Mouse (Mus musculus): ENCODE data around the gene Caln1. TPM values are rescaled to one million over a fixed set of nuclear protein-coding genes. Genes with fewer than 3 reads are reported as not detected.
A peak's percentile ranks its signal among the peaks of the same experiment; 100 is the strongest.

The Caln1 gene
- total RNA-seq (2014; fragmentation: Nextera tagmentation) (not detected in 2 replicates), total RNA-seq (2017) (not detected in 2 replicates)

DNA sequence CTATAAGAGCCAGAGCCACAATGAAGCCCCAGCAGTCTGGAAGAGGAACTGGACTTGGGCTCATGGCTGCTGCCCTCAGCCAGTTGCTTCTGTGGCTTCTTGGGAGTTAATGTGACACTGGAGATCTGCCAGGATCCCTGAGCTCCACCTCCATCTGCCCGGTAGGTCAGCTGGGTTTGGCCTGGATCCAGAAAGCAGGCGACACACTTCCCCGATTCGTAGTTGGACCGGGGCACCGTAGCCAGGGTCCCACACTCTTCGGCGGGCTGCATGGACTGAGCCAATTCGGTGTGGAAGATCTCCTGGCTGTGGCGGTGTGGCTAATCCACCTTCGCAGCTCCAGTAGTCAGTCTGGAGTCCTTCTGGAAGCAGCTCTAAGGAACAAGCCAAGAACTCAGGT is at the start of gene Caln1:
TSS of gene Caln1 (plus strand) at position 219 of the 400 bp plus-strand sequence.
- no peak for ATAC-seq (replicated peaks; ENCODE audit: poor library complexity, severe bottlenecking)

GRCm38 (mm10) chr5:130319783-130320182 is 49.5 kb upstream of the Caln1 start:
- ATAC-seq (replicated peaks; ENCODE audit: poor library complexity, severe bottlenecking) = no peak

GRCm38 (mm10) chr5:130320485-130320884 is 48.8 kb upstream of the Caln1 start:
- peak; percentile 88 for ATAC-seq (replicated peaks; ENCODE audit: poor library complexity, severe bottlenecking)

- no peak for ATAC-seq (replicated peaks; ENCODE audit: poor library complexity, severe bottlenecking)
Observed at GRCm38 (mm10) chr5:130325486-130325885, 43.8 kb upstream of the Caln1 start.

GRCm38 (mm10) chr5:130327615-130328263 is 41.5 kb upstream of the Caln1 start:
- ATAC-seq (replicated peaks; ENCODE audit: poor library complexity, severe bottlenecking) = no peak

DNA sequence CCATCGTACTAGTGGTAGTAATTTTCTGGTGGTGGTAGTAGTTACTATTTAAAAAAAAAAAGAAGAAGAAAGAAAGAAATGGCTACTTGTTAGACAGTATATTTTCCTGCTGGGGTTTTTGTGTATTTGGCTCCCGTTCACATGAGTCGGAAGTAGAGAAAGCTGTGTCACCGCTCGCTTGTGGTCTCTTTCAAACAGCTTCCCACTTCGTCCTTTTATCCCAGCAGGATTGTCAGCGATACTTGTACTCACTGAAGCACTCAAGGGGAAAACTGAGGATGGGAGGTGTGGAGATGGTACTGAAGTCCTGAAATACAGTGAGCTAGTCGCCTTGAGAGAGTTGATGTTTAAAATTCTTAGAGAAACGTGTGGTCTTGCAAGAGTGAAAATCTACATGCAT is 40.9 kb upstream of the Caln1 start:
- no peak for ATAC-seq (replicated peaks; ENCODE audit: poor library complexity, severe bottlenecking)

DNA sequence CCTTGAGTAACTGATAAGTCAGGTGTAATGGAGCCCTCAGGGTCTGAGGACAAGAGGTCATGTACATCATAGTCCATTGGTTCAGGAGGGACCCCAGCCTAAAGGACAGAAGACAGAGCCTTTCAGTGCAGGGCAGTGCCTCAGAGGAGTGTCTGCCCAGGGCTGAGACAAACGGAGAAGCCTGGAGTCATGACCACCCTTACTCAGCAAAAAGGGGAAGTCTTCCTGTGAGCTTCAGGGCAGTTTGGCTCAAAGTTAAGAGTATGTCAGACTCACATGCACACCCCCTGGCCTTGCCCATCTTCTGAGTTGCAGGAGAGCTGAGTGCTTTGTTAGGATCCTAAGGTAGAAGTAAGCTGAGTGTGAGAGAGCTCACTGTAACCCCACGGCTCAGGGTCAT is 39.4 kb upstream of the Caln1 start:
- ATAC-seq (replicated peaks; ENCODE audit: poor library complexity, severe bottlenecking) = peak; percentile 53

DNA sequence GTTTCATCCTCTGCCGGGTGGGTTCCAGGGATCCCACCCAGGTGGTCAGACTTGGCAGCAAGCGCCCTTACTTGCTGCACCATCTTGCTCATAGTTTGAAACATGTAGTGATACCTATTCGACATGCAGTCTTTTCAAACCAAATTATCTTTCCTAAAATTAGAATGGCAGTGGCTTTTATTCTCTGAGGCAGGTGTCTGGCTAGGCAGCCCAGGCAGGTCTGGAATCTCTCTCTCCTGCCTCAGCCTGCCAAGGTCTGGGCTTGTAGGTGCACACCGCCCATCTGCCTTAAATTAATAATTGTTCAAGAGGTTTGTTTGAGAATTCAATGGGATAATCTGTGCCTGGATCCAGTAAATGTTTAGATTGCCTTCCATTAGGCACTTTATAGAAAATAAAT is 38.5 kb upstream of the Caln1 start:
- ATAC-seq (replicated peaks; ENCODE audit: poor library complexity, severe bottlenecking) = no peak

- ATAC-seq (replicated peaks; ENCODE audit: poor library complexity, severe bottlenecking) = no peak
Observed at GRCm38 (mm10) chr5:130331206-130331605, 38.0 kb upstream of the Caln1 start.

GRCm38 (mm10) chr5:130333566-130333965 is 35.7 kb upstream of the Caln1 start:
- ATAC-seq (replicated peaks; ENCODE audit: poor library complexity, severe bottlenecking) = no peak

DNA sequence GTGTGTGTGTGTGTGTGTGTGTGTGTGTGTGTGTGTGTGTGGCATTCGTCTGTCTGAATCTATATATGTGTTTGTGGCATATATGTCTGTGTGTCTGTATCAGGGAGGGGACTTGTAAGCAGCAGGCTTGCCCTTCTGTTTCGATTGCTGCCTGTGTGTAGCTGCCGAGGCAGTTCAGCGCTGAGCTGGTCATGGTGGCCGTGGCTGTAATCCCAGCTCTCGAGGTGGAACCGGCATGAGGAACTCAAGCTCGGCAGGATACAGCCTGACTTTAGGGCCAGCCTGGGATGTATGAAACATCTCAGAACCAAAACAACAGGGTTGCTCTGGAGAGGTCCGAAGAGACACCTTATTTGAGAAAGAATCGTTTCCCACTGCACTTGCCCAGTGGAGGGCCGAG is 35.3 kb upstream of the Caln1 start:
- no peak for ATAC-seq (replicated peaks; ENCODE audit: poor library complexity, severe bottlenecking)

- no peak for ATAC-seq (replicated peaks; ENCODE audit: poor library complexity, severe bottlenecking)
Observed at GRCm38 (mm10) chr5:130335462-130335861, 33.8 kb upstream of the Caln1 start.

DNA sequence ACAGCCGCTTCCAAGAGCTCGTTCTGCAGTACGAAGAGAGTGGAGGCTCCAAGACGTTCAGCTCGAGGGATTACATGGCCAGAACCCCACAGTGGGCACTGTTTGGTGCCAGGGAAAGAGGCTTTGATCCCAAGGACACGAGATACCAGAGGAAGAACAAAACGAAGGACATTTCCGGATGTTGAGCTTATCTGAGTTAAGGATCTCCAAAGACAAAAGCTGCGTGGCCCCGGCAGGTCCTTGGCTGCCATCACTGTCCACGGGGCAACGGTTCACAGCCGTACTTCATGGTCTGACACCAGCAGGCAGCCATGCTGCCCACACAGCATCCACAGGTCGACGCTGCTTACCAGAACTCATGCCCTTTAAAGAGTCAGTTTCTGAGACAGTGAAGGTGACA is 28.6 kb upstream of the Caln1 start:
- ATAC-seq (replicated peaks; ENCODE audit: poor library complexity, severe bottlenecking) = no peak

DNA sequence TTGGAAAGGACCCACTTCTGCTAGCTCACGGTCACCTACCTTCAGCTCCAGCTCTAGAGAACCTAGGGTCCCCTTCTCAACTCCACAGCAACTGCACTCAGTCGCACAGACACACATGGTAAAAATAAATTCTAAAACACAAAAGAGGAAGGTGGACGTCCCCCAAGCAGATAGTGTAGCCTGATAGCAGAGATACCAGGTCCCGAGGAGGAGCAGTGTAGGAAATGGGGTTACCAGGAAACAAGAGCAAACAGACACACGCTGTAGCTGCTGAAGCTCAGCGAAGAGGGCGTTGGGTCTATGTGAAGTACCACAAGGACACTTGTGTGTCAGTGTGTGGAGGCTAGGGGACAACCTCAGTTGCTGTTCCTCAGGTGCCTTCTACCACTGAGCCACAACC is 24.3 kb upstream of the Caln1 start:
- peak; percentile 17; the same call in 1 of the 2 replicates for ATAC-seq (replicated peaks; ENCODE audit: poor library complexity, severe bottlenecking)

DNA sequence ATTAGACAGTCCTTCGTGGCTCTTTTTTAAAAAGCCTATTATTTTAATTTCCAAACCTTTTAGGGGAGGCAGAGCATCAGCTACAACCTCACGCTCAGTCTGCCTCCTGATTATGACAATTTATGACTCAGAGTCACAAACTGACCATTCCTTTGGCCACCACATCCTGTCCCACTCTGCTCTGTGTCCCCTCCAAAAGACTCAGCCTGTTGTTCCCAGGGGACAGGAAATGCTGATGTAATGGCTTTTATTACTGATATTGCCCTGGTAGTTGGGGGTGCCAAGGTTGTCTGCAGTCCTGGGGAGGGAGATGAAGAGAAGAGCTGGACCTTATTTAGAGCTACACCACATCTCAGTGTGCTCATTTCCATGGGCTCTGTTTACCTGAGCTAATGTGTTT is 23.4 kb upstream of the Caln1 start:
- no peak for ATAC-seq (replicated peaks; ENCODE audit: poor library complexity, severe bottlenecking)

DNA sequence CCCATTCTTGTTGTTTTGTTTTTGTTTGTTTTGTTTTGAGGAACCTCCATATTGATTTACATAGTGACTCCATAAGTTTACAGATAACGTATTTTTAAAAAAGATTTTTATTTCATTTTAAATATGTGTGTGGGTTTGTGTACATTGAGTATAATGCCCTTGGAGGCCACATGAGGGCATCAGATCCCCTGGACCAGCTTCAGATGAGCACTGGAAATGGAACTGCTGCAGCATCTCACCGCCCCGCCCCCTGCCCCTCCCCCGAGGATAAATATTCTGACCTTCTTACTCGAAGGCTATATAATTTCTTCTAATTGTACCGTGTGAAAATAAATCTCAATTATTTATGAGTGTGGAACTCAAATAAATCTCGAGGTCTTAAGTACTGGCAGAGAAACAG is 14.0 kb upstream of the Caln1 start:
- no peak for ATAC-seq (replicated peaks; ENCODE audit: poor library complexity, severe bottlenecking)

GRCm38 (mm10) chr5:130363111-130363510 is 6.1 kb upstream of the Caln1 start:
- ATAC-seq (replicated peaks; ENCODE audit: poor library complexity, severe bottlenecking) = no peak

DNA sequence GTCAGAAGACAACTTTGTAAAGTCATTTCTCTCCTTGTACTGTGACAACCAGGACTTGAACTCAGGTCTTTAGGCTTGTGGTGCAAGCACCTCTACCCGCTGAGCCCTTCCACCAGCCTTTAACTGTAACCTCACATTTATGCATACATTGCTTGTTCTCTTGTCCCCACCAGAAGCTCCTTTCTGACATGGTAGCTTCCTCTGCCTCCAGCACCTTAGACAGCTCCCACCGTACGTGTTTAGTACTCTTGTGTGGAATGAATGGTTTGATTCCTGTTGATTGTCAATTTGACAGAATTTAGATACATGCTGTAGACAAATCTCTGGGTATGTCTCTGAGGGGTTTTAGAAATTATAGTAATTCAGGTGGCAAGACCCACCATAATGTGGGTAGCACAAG is 5.5 kb upstream of the Caln1 start:
- no peak for ATAC-seq (replicated peaks; ENCODE audit: poor library complexity, severe bottlenecking)

- ATAC-seq (replicated peaks; ENCODE audit: poor library complexity, severe bottlenecking) = no peak
Observed at GRCm38 (mm10) chr5:130368236-130368635, 1.0 kb upstream of the Caln1 start.

GRCm38 (mm10) chr5:130375411-130375810 is 6.2 kb downstream of the Caln1 start:
- ATAC-seq (replicated peaks; ENCODE audit: poor library complexity, severe bottlenecking) = no peak

DNA sequence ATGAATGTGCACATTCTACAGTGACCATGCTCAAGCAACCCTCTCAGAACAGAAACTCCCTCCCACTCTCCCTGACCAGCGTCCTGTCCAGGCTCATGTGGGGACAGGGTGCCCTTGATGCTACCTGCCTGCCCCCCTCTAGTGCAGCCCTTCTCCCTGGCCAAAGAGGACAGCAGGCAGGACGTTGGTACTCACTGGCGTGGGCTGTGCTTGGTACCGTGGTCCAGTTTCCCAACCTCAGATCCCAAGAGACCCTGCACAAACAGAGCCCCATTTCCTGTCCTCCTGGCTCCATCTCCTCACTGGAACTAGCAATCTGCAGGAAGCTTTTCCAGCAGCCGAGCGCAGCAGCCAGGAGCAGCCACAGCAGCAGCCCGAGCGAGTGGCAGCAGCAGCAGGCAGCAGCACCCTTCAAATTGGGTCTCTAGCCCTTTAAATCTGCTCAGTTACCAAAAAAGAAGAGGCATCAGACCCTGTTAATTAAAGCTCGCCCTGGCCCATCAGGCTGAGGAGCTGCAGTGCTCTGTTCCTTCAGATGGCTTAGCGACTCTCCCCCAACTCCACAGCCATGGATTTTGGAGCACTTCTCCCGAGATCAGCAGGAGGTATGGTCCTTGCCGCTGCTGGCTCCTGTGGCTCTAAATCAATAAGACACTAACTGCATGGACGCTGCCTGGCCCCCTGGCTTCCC is 15.1 kb downstream of the Caln1 start, which contains the start of gene A330070K13Rik:
TSS of gene A330070K13Rik (minus strand) at position 410 of the 691 bp plus-strand sequence.
- no peak for ATAC-seq (replicated peaks; ENCODE audit: poor library complexity, severe bottlenecking)

DNA sequence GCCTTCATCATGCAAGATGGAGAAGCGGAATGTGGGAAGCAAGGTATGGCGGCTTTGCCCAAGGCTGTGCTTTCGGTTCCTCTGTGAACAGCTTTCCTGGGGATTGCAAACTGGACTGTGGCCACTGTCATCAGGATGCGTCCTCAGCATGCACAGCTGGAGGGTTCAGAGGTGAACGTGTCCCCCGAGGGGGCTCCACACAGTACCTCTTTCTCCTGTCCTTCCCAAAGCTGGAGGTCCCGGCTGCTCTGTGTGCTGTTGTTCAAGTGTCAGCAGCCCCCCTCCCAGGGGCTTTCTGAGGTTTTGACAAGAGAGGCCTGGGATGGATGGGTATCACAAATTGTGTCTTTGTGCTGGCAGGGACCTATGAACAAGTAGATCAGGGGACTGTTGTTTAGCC is 17.2 kb downstream of the Caln1 start:
- ATAC-seq (replicated peaks; ENCODE audit: poor library complexity, severe bottlenecking) = no peak

Measured in granulocyte monocyte progenitor cell, adult 5-6 weeks (primary cell).